Mouse (Mus musculus) cerebellum, adult 2 months (tissue): ENCODE measurements around the gene Scube2. TPM values are rescaled to one million over a fixed set of nuclear protein-coding genes. Genes with fewer than 3 reads are reported as not detected.

Experiments
- DNase-seq, 2 experiments: peaks; one replicate each; pipeline ENCODE4 v3.0.0; 2021
- H3K27ac ChIP-seq: fragments of 200-500 bp; 2 replicates; pipeline ENCODE4 v1.5.1; 2012; ENCODE audit warnings: low read length, control low read depth, inconsistent platforms; ENCODE audit not compliant: insufficient read depth
- H3K27me3 ChIP-seq: fragments of 200-500 bp; 2 replicates; pipeline ENCODE4 v1.6.1; 2012; ENCODE audit warnings: inconsistent platforms, mild to moderate bottlenecking, low read length, moderate library complexity; ENCODE audit not compliant: control insufficient read depth, insufficient read depth
- H3K4me1 ChIP-seq: fragments of 200-500 bp; 2 replicates; pipeline ENCODE4 v1.6.1; 2011; ENCODE audit warnings: low read length; ENCODE audit not compliant: control insufficient read depth, insufficient read depth
- H3K4me3 ChIP-seq: fragments of 200-500 bp; replicated peaks from 2 replicates; pipeline ENCODE3; 2011; ENCODE audit warnings: mild to moderate bottlenecking, low read depth, low read length, control low read depth; ENCODE audit not compliant: insufficient read depth
- CTCF ChIP-seq: fragments of 200-500 bp; IDR thresholded peaks from 2 replicates; pipeline ENCODE4 v1.5.1; 2011; ENCODE audit warnings: low read depth, mild to moderate bottlenecking, control low read depth, low read length, moderate library complexity, borderline replicate concordance; ENCODE audit not compliant: insufficient read depth
- POLR2A ChIP-seq: fragments of 200-500 bp; IDR thresholded peaks from 2 replicates; pipeline ENCODE4 v1.6.1; 2011; ENCODE audit warnings: low read length, control low read depth, borderline replicate concordance; ENCODE audit not compliant: insufficient read depth
- WGBS: fragments of 180-500 bp; shearing (Covaris S2); methylation state at CpG from one replicate; pipeline ENCODE4 v1.1.7; 2018; 5-methylcytosine and 5-hydroxymethylcytosine counted together
- polyA plus RNA-seq: library from polyadenylated mRNA; depleted of rRNA; stranded (reverse); fragments of >200 nt; gene quantifications from 2 replicates; pipeline ENCODE4 v1.2.3, GENCODE M21; 2012

The Scube2 gene
- polyA plus RNA-seq, 1 experiment, result 0.26 TPM

GRCm38 (mm10) chr7:109849750-109850434, 15.6 kb downstream of the Scube2 start:
- Histone ChIP-seq H3K27me3 (no peaks in the 10 kb centered on the region), H3K4me1 (peaks cover 4% of the 10 kb centered on the region; the same call in 1 of the 2 replicates), H3K4me3 (no peak overlapping the region), H3K27ac (no peak overlapping the region)
- TF ChIP-seq CTCF (no peak), POLR2A (no peak)
- 55% methylated on average over 8 of the region's 8 CpGs for WGBS
- DNase-seq, result no peak

DNA sequence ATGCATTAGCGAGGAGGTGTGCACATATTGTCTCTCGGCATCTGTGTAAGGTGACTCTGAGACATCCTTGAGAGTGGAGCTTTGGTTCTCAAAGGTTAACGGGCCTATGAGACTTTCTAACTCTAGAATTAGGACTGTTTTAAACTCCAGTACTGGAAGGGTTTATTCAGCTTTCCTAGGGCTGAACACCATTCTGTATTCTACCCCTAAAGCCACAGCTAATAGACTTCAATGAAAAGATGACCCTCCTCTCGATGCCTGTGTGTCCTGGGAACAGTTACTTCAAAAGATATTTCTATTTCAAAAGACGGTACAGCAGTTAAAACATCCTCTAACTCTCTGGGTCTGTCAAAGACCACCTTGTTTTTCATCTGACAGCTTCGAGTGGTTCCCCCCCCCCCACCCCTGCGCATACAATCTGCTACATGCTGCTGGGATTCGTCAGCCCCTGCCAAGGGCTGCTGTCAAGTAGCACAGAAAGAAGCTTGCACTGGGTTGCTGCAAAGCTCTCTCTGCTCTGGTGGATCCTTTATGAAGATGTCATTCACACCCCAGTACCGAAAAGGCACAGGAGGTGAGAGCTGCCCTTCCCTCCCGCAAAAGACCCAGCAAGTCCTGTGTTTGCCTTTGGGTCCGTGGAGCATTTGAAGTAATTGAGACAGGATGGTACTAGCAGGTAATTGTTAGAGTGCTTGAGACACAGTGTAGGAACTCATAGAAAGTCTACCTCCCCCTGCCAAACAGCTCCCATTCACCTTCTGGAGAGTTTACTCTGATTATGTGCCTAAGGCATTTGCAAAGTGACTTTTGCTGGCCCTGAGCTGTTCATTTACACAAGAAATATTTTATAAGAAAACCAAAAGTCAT, 16.4 kb downstream of the Scube2 start:
- WGBS, result 43% methylated on average over 11 of the region's 11 CpGs
- Histone ChIP-seq H3K27me3 (no peaks in the 10 kb centered on the region), H3K4me3 (no peak overlapping the region), H3K4me1 (peaks cover 4% of the 10 kb centered on the region; the same call in 1 of the 2 replicates), H3K27ac (no peak overlapping the region)
- DNase-seq, result no peak
- no peak for TF ChIP-seq POLR2A
- no peak for TF ChIP-seq CTCF

DNA sequence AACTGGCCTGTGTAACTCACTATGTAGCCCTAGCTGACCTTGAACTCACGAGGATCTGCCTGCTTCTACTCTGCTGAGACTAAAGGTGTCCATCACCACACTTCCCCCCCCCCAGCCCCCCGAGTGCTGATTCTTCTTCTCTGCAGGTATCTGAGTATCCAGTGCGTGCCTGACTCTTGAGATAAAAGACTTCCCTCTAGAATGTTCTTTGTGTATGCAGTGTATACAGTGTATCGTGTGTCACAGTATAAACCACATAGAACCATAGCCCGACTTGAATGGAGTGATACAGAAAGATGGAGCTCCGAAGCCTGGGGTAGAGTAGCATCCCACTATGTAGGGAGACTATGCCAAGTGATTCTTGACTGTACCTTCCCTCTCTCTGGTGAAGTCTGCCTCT, 21.4 kb downstream of the Scube2 start:
- Histone ChIP-seq H3K4me3 (no peak overlapping the region), H3K27me3 (no peaks in the 10 kb centered on the region), H3K4me1 (peaks cover 6% of the 10 kb centered on the region), H3K27ac (no peak overlapping the region)
- 86% methylated on average over 6 of the region's 6 CpGs for WGBS
- no peak for TF ChIP-seq CTCF
- TF ChIP-seq POLR2A, result no peak
- no peak for DNase-seq

GRCm38 (mm10) chr7:109841618-109842418, 23.7 kb downstream of the Scube2 start:
- Histone ChIP-seq H3K27ac (no peak overlapping the region), H3K4me1 (peaks cover 6% of the 10 kb centered on the region), H3K4me3 (no peak overlapping the region), H3K27me3 (no peaks in the 10 kb centered on the region)
- WGBS, result 15% methylated on average over 13 of the region's 13 CpGs
- DNase-seq, result peak; percentile 27 to 46
- no peak for TF ChIP-seq CTCF
- no peak for TF ChIP-seq POLR2A

GRCm38 (mm10) chr7:109841031-109841430, 24.4 kb downstream of the Scube2 start:
- no peaks in the 10 kb centered on the region for H3K27me3 ChIP-seq
- TF ChIP-seq CTCF, result no peak
- no peak for TF ChIP-seq POLR2A
- DNase-seq, result no peak
- H3K4me3 ChIP-seq, result no peak overlapping the region
- peaks cover 6% of the 10 kb centered on the region for H3K4me1 ChIP-seq
- WGBS, result 71% methylated on average over 6 of the region's 6 CpGs
- H3K27ac ChIP-seq, result no peak overlapping the region

DNA sequence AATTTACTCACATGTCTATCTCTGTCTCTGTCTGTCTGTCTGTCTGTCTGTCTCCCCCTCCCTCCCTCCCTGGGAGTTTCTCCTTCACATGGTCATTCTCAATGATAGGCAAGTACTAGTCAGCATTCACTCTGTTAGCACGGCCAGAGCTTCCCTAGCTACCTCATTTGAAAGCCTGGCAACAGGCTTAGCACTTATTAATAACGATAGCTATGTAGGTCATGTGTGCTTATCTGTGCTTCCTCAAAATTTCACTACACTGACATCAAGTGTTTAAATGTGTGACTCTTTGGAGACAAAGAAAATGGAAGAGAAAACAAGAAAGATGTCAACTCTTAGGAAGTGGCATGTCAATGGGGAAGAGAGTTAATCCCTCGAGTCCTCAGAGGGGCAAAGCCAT, 26.9 kb downstream of the Scube2 start:
- no peaks in the 10 kb centered on the region for H3K27me3 ChIP-seq
- H3K27ac ChIP-seq, result no peak overlapping the region
- H3K4me1 ChIP-seq, result peaks cover 6% of the 10 kb centered on the region
- WGBS, result 66% methylated on average over 3 of the region's 3 CpGs
- no peak for TF ChIP-seq POLR2A
- no peak for TF ChIP-seq CTCF
- DNase-seq, result no peak
- H3K4me3 ChIP-seq, result no peak overlapping the region

- 82% methylated on average over 6 of the region's 6 CpGs for WGBS
- H3K4me1 ChIP-seq, result peaks cover 6% of the 10 kb centered on the region
- H3K4me3 ChIP-seq, result no peak overlapping the region
- DNase-seq, result no peak
- TF ChIP-seq POLR2A (no peak), CTCF (no peak)
- H3K27ac ChIP-seq, result no peak overlapping the region
- no peaks in the 10 kb centered on the region for H3K27me3 ChIP-seq
Measured at GRCm38 (mm10) chr7:109837651-109838050, 27.8 kb downstream of the Scube2 start.
